Mouse (Mus musculus) urinary bladder, postnatal 36 days (tissue): ENCODE measurements at regions not wholly inside any gene's neighbourhood (a gene's known extent, or its start where the extent isn't known, plus 50 kb on each side); places are given as distances from the start of the nearest gene placed in this dataset.

Experiments
- DNase-seq, 2 experiments: peaks; one replicate each; pipeline ENCODE4 v3.0.0; 2022; ENCODE audit warnings: low spot score in 2 of 2, mixed read lengths in 1 of 2

DNA sequence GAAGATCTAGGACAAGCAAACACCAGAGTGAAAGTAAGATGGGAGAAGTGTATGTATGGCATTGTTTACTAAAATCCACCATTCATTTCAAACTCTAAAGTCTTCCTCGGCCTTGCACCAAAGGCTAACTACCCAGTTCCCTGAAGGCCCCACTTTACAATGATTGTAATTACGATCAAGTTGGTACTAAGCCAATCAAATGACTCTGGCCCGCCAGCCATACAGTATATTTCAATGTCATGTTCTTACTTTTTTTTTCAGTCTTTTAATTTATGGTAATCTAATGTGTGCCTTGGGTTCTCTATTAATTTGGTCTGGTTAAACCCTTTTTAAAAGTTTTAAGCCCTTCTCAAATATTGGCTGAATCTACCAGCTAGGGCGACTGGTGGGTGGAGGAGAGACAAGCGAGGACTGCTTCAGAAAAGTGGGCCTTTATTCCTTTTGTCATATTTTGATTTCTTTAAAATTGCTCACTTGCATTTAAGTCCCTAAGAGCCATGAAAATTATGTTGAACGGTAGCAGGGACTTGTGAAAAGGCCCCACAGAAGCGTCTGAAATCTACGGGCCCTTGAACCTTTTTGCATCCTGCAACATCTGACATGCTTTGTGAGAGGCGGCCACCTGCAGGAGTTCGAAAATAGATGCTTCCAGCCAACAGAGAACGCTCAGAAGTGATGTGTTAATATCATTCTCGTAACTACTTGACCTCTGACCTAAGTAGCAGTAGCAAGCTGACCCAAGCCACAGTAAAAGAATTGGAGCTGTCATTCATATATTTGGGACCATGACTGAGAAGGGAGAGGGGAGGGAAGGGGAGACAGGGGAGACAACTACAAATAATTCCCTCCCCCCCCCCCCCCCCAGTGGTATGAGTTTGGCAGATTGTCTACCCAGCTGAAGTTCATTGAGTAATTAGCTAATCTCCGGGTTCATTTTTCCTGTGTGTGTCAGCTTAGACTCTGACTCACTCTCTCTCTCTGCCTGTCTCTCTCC lies 197.2 kb downstream of the Cdca7 start:
- no peak for DNase-seq

DNA sequence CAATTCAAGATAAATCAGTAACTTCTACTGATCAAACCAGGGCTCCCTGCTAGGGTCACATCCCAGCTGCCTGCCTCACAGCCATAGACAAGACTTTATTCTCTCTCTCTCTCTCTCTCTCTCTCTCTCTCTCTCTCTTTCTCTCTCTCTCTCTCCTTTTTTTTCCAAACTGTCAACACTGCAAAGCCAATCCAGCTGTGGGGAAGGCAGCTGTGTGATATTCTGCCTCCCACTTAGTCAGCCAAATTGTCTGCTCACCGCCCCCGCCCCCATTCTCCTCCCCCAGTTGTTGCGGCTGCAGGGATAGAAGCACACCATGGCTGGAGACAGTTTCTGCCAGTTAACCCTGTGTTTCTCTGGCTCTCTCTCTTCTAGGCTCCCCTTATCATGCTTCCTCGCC lies 198.3 kb downstream of the Cdca7 start:
- DNase-seq, result peak; percentile 7 to 29

DNA sequence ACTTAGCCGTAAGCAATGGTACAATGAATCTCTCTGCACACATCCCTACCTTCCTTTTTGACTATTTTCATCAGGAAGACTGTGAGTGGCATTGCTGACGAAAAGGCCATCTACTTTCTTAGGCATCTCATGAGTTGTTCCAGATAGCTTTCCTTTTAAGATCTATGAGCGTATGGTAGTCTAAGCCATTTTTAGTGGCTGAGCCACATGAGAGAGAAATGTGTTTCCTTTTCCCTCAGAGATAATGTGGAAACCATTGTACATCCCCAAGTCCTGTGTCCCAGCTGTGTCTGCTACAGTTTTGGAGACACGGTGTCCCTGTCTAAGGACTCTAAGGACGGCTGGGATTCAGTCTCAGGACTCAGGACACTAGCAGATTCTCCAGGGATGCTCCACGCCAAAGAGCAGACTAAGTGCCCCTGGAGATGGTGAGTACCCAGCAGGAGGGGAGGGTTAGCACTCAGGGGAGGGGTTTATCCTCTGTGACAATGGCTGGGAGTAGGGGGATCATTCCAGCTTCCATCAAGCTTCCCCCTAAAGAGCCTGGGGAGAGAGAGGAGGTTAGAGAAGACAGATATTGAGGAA lies 199.0 kb downstream of the Cdca7 start:
- DNase-seq, result no peak

DNA sequence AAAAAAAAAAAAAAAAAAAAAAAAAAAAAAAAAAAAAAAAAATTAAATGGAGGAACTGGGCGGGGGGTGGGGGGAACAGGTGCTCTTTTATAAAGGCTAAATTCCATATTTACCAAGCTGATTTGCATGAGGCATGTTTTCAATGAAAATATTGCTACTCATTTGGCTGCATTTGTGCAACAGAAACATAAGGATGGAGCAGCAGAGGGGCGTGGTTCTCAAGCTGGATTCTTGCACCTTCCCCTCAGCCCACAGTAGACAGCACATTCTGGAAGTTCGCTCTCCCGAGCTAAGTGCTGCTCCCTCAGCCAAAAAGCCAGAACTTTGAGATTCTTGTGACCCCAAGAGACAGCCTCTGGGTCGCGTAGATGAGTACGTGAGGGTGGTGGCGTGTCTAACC lies 201.8 kb downstream of the Cdca7 start:
- DNase-seq, result no peak

DNA sequence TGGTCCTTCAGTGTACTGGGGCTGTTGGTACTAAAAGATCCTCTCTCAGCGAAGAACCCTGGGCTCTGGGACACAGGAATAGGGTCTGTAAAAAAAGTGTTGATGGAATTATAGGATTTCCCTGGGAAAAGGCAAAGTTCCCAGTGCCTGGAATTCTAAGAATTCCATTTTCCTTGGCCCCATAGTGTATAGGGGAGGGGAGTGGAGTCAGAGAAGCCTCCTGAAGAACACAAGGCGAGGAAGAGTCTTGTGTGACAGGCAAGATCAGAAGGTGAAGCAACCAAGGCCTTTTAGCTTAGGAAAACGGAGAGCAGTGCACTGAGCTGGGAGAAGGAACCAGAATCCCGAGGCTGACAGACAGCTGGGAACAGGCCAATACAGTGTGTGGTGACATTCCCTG lies 212.1 kb downstream of the Cdca7 start:
- DNase-seq, result no peak

DNA sequence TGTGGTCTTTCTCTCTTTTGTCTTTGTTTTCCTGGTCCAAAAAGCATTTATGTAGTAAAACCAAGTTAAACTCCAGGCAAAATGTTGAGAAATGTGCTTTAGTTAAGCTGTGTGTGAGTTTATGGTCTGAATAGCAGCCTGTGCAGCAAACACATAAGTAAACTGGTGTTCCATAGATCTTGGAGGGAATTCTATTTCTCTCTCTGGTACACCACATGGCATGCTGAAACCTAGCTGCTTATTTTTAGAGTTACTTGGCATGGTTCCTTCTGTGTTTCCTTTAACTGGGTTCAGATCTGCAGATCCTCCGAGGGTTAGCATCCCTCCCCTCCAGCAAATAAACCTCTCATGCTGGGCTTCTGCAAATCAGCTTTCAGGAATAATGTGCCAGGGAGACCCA lies 225.1 kb downstream of the Cdca7 start:
- DNase-seq, result no peak

DNA sequence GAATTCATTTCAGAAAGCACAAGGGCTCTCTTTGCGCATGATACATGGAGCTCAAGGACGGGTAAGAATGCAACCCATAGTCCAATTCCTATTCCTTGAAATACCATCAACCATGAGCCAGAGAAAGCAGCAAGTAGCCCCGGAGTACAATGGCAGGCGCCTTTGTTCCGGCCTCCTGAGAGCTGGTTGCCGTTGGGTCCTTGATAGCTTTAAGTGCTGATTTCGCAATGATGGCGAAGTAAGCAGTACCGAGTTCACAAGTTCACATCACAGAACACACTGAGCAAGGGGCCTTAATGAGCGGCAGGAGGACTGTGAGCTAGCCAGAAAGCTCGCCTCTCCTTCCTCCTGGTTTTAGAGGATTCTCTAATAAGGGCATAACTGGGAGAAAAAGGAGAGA lies 227.3 kb downstream of the Cdca7 start:
- DNase-seq, result no peak

DNA sequence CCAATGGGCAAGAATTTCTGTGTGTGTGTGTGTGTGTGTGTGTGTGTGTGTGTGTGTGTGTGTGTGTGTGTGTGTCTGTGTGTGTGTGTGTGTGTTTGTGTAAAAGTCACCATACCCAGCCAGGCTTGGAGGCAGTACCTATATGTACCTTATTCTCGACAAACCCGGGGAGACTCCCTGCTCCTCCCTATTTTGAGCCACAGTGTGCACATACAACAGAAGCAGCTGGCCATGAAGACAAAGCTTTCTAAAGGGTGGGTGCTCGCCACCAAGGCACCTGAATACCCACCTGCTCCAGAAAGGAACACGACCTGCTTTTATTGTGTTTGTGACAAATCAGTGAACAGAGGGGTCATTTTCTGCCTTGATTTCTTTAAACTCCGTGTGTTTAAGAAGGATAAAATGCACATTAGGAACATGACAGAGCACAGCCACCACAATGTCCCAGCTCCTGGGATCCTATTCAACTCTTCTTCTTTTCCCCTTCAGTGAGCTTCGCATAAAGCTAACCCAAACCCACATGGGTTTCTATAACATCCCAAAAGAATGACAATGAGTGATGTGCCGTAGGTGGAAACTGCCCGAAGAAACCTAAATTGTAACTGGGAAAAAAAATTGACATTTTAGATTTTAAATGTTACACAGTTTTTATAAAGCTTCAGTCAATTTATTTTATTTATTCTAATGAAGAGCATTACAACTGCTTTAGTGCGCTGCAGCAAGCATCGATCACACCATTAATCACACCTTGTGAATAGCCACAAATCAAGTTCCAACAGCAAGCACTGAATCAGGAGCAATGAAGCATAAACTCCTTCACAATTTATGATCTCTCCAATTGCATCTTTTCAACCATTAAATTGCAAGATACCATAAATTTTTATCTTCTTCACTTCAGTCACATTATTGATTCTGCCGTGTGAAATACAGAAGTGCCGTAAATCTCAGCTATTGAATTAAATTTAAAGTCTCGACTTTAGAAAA lies 232.0 kb downstream of the Cdca7 start:
- DNase-seq, result no peak

DNA sequence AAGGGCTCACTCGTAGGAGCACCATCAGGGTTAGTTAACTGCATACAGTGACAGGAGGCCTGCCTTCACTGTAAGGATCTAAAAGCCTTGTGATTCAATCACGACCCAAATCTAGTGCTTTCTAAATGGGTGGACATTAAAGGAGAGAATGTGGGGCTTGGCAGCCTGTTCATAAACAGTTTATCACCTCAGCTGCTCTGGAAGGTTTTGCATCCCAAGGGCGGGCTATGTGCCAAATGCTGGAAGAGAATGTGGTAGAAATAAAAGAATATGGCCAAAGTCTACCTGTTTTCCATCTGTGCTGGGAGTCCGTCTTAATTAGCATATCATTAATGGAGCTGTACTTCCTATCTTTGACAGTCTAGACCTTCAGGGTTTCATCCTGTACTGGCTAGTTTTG lies 241.0 kb downstream of the Cdca7 start:
- DNase-seq, result no peak

DNA sequence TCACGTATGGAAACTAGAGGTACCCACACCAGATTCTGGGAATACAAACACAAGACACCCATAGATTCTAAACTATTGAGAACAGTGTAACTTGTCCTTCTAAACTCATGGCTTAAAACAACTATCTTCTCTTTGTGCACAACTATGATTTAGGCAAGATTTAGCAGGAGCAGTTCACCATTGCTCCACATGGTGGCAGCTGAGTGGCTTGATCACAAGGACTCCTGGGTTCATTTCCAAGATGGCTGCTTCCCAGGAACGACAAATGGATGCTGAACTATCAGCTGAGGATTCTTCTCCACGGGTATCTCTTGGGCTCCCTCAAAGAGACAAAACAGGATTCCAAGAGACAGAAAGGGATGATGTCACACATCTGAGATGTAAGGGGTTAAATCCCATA lies 251.5 kb downstream of the Sp3 start:
- DNase-seq, result peak; percentile 46 to 60

DNA sequence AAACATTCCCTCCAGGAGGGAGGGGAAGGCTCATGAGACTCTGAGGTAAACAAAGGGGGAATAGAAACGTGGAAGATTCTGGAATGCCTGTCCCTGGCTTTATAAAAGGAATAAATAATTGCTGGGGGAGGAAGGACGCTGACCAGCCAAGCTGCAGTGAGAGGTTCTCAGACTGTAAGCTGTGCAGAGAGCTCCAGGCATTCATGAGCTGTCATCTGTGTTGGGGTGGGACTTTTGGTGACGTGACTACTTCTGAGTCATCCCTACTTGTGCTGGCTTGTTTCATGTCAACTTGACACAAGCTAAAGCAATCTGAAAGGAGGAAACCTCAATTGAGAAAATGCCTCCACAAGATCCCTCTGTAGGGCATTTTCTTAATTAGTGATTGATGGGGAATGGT lies 246.9 kb downstream of the Sp3 start:
- peak in 1 of 2 experiments; percentile 9 for DNase-seq

DNA sequence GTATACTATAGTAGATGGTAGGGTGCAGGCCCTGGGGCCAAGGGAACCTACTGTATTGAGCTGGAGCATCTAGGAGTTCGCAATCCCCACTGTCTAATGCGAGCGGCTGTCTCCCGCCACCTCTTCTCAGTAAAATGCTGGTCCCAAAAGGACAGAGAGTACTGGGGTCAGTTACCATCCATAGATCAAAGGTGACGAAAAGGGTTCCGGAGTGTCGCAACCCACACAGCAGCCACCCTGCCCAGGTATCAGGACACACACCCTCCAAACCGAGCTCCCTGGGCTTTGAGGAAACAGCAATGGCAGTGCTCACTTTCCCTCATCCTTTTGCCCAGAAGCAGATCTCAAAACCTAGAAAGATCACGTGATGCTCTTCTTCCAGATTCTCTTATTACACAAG lies 245.2 kb downstream of the Sp3 start:
- no peak for DNase-seq

DNA sequence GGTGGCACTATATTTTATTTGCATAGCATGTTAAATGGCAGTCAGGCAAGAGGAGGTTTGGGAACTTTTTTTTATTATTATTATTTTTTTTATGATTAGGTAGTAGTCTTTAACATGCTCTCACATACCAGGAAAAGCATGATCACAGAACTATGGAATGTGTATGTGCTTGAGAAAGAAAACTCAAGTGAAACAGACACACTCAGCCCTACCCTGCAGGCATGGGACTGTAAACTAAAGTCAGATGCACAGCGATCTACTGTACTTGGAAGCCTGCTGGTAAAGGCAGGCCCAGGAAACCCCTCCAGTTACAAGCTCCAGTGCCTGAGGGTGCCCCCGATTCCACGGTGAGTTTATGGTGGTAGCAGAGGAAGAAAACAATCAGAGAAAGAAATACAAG lies 243.6 kb downstream of the Sp3 start:
- DNase-seq, result no peak

DNA sequence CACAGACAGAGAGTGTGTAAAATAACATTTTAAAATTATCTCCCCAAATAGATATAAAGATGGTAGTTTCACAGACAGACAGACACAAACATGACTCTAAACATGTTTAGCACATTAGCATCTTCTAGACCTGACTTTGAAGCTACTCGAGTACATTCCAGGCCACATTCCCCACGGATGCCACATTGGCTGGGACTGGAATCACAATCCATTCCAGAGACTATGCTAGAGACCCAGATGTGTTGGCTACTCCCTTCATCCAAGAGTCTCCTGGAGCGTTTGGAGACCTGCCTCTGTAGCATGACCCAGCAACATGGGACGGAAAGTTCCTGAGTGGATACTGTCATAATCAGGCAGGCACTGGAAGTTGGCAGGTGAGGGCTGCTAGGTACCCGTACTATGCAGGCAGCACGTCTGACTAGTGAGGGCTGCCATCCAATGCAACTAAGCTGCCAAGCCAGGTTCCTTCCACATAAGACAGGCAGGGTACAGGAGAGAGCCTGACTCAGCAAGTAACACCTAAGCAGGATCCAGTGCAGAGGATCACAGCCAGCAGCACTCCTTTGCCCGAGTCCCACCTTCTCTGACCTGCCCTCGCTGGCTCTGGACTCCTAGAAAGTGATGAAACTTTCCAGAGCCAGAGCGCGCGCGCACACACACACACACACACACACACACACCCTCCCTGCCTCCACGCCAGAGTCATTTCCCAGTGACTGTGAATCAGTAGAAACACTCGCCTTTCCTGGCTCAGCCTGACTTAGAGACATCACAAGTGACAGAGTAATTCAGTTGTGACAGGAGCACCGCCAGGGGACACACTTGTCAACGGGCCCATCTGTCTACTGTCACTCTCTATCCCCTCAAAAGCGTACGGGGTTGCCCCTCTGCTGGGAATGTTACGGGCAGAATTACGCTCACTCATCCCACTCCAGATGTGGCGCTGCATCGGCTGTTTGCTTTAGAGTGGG lies 239.6 kb downstream of the Sp3 start:
- DNase-seq, result peak in 1 of 2 experiments; percentile 26

DNA sequence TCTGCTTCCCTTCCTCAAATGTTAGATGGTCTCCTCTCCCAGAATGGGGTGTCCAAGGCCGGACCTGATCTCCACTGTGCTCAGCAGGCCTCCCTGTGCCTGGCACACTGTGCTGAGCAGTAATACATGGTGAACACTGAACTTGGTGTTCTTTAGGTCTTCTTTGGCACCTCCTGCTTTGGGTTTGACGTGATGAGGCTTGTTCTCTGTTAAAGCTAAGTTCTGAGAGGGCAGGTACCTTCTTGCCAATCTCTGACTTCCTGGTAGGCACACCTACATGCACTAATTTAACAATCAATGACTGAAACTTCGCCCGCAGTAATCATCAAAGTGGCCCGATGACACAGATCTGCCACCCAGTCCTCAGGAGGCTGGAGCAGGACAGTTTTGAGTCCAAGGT lies 238.5 kb downstream of the Sp3 start:
- no peak for DNase-seq

DNA sequence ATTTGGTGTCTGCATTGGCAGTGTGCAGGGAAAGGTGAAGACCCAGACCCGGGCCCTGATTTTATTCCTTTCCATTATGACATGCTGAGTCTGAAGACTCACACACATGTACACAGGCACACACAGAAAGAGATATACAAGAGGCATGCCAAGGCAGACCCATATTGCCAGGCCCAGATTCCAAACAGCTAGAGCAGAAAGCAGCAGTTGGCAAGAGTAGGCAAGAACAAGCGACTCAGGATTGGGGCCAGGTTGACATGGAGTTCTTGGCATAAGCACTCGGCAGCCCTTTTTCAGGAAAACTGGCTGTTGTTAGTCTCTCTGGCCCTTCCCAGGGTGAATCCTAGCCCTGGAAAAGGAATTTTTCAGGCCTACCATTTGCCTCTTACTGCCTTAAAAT lies 236.6 kb downstream of the Sp3 start:
- no peak for DNase-seq

DNA sequence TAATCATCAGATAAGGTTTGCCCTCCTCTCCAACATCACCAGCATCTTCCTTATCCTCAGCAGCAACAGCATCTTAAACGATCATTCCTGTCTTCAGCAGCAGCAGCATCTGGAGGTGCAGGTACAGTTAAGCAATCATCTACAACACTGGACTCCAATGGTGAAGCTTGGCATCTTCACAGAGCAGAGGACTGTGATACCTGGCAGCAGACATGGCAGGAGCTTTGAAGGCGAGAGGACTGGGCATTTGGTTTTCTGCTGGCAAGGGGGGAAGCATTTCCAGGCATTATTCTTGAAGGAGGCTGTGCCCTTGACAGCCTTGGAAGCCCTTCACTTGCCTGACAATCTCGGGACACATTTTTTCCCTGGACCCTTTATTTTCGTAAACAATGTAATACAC lies 235.3 kb downstream of the Sp3 start:
- no peak for DNase-seq

DNA sequence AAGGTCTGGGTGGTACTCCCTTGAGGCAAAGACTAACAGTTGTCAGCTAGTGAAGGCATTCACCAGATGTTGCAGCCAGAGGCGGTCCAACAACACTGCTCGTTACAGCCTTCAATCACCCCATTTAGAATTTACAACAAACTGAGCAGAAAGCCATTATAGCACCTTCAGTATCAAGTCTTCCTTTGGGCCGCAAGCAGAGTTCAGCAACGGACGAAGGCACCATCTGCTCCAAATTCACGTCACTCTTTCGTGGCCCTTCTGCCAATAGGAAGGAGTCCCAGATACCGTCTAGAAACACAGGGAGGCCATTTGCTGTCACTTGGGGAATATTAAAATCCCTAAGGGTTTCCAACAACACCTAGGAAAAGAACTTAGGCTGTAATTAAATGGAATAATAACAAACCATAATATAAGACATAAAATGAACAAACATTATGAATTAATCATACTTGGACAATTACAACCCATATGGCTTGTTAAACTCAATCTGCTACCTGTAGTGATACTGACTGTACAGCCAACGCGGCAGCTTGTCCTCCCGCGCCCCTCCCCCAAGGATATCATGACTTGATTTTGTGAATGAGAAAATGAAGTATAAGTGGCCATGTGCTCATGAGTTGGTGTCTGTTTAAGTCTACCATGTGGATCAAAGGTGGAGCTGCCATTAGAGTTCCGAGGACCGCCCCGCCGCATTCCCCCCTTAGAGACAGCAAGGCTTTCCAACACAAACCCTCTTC lies 233.6 kb downstream of the Sp3 start:
- DNase-seq, result no peak

DNA sequence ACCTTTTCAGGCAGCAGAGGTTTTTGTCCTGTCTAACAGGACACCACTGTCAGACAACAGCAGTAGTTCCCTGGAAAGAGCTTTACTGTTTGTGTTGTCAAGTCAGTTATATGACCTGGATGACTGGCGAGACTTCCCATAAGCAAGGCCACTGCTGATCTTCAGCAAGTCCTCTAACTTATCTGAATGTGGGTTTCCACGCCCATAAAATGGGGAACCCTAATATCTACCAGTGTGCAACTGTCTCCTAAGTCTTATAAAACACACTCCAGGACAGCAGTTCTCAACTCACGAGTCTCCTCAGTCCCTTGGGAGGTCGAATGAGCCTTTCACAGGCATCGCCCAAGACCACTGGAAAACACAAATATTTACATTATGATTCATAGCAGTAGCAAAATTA lies 232.9 kb downstream of the Sp3 start:
- DNase-seq, result no peak

DNA sequence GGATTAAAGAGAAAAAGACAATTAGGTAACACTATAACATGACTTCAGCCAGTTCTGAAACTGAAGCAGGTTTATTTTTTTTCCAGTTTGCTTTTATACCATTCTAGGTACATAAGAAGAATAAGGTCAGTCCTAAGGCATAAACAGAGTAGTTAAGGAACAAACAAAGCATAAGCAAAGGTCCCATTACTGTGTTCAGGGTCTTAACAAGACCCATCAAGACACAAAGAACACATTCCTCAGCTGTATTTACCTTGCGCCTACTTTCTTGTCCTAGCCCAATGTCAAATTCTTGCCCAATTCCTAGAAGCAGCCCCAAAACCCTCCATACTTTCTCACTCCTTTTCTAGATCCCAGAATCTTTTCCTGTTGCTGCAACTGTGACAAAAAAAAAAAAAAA lies 230.8 kb downstream of the Sp3 start:
- no peak for DNase-seq
